Mouse (Mus musculus): ENCODE data around the gene Tpt1. TPM values are rescaled to one million over a fixed set of nuclear protein-coding genes. Genes with fewer than 3 reads are reported as not detected.
"Not testable (repeated sequence)": the region's sequence is repeated elsewhere in the genome, so short reads cannot be mapped to it uniquely, and the experiment has no call there.

The Tpt1 gene
- polyA plus RNA-seq, 1 experiment = 5,697 TPM

DNA sequence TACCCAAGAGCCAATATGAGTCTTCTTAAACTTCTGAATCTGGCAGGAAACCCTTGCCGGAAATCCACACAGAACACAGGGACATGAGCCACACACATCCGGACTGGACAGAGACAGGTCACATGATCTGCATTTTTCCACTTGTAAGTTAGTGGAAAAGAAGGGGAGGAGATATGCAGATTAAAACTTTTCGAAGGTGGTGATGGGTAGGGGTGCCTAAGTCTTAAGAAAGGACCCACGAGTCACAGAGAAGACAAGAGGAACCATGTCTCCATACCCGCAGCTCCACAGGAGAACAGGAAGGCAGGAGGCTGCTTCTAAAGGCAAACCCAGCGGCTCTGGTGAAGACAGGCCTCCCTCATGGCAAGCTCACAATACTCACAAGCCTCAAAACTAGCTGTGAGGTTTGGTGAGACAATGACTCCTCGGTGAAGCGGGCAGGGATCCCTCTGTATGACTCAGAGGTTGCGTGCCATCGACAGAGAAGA lies 10.6 kb upstream of the Tpt1 start:
- H3ac ChIP-seq (ENCODE audit: control insufficient read depth, insufficient read length, low read depth) = peak overlapping the region; percentile 92
- TF ChIP-seq USF1 (IDR thresholded peaks at IDR 0.05; ENCODE audit: low read depth) = peak; percentile 99
- TF ChIP-seq MYOG (IDR thresholded peaks at IDR 0.05; ENCODE audit: control insufficient read depth, extremely low read depth, insufficient read length) = no peak
- no peak for TF ChIP-seq MYOD1 (IDR thresholded peaks at IDR 0.05; ENCODE audit: control insufficient read depth, insufficient read length, low read depth)
- TF ChIP-seq MAX (IDR thresholded peaks at IDR 0.05) = peak; percentile 58
- no peaks in the 10 kb centered on the region for H3K27me3 ChIP-seq (ENCODE audit: control insufficient read depth, insufficient read depth, insufficient read length)
- peak overlapping the region; percentile 39 for H3K4me3 ChIP-seq (ENCODE audit: insufficient read depth, poor library complexity, severe bottlenecking)
- peaks cover 27% of the 10 kb centered on the region for H3K79me2 ChIP-seq (ENCODE audit: control insufficient read depth, insufficient read depth)
- H3K36me3 ChIP-seq (ENCODE audit: control insufficient read depth, insufficient read depth) = no peaks in the 10 kb centered on the region
- peaks cover 6% of the 10 kb centered on the region for H3K79me3 ChIP-seq (ENCODE audit: low read depth)

DNA sequence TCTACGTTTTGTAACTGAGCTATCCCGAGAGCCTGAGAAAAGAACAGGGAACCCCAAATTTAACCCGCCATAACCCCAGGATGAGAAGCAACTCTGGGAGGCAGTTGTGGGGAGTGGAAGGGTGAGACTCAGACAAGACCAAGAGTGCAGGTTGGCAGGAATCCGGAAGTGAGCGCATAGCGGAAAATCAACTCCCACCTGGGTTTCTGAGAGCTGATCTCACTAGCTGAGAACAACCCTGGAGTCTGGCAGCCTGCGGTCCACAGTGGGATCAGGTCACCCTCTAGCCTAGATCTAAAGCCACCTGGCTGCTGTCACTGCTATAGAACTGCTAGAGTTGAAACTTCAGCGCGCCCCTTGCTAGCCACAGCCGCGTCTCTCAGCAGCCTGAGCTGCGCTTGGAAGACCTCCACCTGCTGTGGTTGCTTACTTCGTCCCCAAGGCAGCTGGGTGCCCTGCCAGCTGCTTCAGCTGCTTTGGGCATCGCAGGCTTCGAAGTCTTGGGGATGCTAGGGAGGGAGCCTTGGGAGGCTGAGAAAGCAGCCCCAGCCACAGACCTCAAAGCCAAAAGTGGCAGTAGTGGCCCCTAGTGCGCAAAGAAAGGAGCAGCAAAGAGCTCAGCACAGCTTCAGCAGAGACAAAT lies 10.0 kb upstream of the Tpt1 start:
- Histone ChIP-seq H3K79me2 (ENCODE audit: control insufficient read depth, insufficient read depth) (peaks cover 27% of the 10 kb centered on the region), H3ac (ENCODE audit: control insufficient read depth, insufficient read length, low read depth) (peak overlapping the region; percentile 92), H3K27me3 (ENCODE audit: control insufficient read depth, insufficient read depth, insufficient read length) (no peaks in the 10 kb centered on the region), H3K36me3 (ENCODE audit: control insufficient read depth, insufficient read depth) (no peaks in the 10 kb centered on the region), H3K4me3 (ENCODE audit: insufficient read depth, poor library complexity, severe bottlenecking) (peak overlapping the region; percentile 39), H3K79me3 (ENCODE audit: low read depth) (peaks cover 6% of the 10 kb centered on the region)
- peak; percentile 75 for TF ChIP-seq MYOD1 (IDR thresholded peaks at IDR 0.05; ENCODE audit: control insufficient read depth, insufficient read length, low read depth)
- TF ChIP-seq CEBPB (IDR thresholded peaks at IDR 0.05; ENCODE audit: low read depth) = no peak

DNA sequence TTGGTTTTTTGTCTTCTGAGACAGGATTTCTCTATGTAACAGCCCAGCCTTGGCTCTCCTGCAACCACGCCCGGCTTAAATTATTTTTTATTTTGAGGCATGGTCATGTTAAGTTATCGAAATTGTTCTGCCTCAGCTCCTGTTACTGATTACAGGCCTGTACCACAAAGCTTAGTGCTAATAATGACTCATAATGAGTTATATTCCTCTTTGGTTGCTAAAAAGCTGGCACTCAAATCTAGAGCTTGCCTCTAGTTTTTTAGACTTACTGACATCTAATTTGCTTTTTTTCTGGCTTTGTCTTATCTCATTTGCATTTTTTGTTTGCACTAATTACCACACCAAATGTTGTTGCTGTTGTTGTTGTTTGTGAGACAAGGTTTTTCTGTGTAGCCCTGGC lies 8.3 kb upstream of the Tpt1 start:
- Histone ChIP-seq H3K27me3 (ENCODE audit: control insufficient read depth, insufficient read depth, insufficient read length) (no peaks in the 10 kb centered on the region), H3K36me3 (ENCODE audit: control insufficient read depth, insufficient read depth) (no peaks in the 10 kb centered on the region), H3K79me2 (ENCODE audit: control insufficient read depth, insufficient read depth) (peaks cover 27% of the 10 kb centered on the region), H3K79me3 (ENCODE audit: low read depth) (peaks cover 6% of the 10 kb centered on the region), H3K4me3 (ENCODE audit: insufficient read depth, poor library complexity, severe bottlenecking) (no peak overlapping the region), H3ac (ENCODE audit: control insufficient read depth, insufficient read length, low read depth) (no peak overlapping the region)
- no peak for TF ChIP-seq MYOD1 (IDR thresholded peaks at IDR 0.05; ENCODE audit: control insufficient read depth, insufficient read length, low read depth)
- TF ChIP-seq CTCF (IDR thresholded peaks at IDR 0.05; ENCODE audit: control insufficient read depth, insufficient read depth, insufficient read length) = no peak
- TF ChIP-seq USF1 (IDR thresholded peaks at IDR 0.05; ENCODE audit: low read depth) = no peak
- no peak for TF ChIP-seq MAX (IDR thresholded peaks at IDR 0.05)
- no peak for TF ChIP-seq MYOG (IDR thresholded peaks at IDR 0.05; ENCODE audit: control insufficient read depth, extremely low read depth, insufficient read length)
- peak; percentile 26 for TF ChIP-seq FOSL1 (IDR thresholded peaks at IDR 0.05; ENCODE audit: insufficient read depth, low read length, poor library complexity, severe bottlenecking)

DNA sequence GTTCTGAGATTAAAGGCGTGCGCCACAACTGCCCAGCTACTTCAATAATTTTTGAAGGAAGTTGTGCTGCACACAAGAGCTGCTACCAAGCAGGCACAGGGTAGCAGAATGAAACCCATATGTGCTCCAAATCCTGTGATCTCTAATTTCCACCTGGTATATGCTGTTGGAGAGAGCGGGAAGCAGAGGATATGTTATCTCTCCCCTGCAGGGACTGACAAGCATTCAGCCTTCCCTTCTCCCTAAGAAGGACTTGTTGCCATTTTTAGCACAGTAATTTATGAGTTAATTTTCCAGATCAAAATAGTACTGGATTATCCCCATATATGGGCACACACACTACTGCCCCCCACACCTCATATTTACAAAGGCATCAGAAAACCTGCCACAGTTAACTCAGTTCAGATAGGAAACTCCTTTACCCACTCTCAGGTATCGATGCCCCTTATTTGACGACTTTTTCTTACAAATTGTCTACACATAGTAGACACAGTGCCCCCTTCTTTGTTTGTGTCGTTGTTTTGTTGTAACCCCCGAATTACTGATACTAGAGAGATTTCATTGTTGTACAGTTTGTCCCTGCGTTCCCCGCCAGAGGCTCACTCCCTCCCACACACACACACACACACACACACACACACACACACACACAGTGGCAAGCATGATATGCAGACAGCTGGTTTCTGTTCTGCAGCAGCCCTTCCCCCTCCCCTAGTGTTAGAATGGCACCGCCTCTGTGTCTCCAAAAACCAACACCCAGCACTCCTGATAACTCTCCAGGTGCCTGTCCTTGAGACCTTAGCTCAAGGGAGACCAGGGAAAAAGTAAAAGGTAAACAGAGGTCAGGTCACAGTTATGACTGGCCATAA lies 7.6 kb upstream of the Tpt1 start:
- H3K36me3 ChIP-seq (ENCODE audit: control insufficient read depth, insufficient read depth) = no peaks in the 10 kb centered on the region
- no peak overlapping the region for H3ac ChIP-seq (ENCODE audit: control insufficient read depth, insufficient read length, low read depth)
- peak; percentile 51 for TF ChIP-seq MYOD1 (IDR thresholded peaks at IDR 0.05; ENCODE audit: control insufficient read depth, insufficient read length, low read depth)
- TF ChIP-seq USF1 (IDR thresholded peaks at IDR 0.05; ENCODE audit: low read depth) = no peak
- no peak for TF ChIP-seq MAX (IDR thresholded peaks at IDR 0.05)
- no peak overlapping the region for H3K4me3 ChIP-seq (ENCODE audit: insufficient read depth, poor library complexity, severe bottlenecking)
- peaks cover 20% of the 10 kb centered on the region for H3K79me2 ChIP-seq (ENCODE audit: control insufficient read depth, insufficient read depth)
- H3K79me3 ChIP-seq (ENCODE audit: low read depth) = peaks cover 6% of the 10 kb centered on the region
- no peaks in the 10 kb centered on the region for H3K27me3 ChIP-seq (ENCODE audit: control insufficient read depth, insufficient read depth, insufficient read length)

DNA sequence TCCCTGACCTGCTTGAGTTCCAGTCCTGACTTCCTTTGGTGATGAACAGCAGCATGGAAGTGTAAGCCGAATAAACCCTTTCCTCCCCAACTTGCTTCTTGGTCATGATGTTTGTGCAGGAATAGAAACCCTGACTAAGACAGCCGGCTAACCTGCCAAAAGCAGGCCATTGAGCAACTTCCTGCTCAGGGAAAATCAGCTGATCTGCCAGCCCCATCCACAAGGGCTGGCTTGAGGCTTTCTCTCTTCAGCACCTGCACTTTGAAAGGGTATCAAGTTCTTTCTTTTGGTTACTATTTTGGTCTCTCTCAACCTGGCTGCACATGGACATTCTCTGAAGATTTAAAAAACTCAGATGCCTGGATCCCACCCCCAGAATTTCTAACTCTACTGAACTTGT lies 3.1 kb upstream of the Tpt1 start:
- H3K79me3 ChIP-seq (ENCODE audit: low read depth) = peaks cover 14% of the 10 kb centered on the region
- peak; percentile 70 for TF ChIP-seq CEBPB (IDR thresholded peaks at IDR 0.05; ENCODE audit: low read depth)
- not testable (repeated sequence) for H3ac ChIP-seq (ENCODE audit: control insufficient read depth, insufficient read length, low read depth); H3K27me3 ChIP-seq (ENCODE audit: control insufficient read depth, insufficient read depth, insufficient read length); H3K4me3 ChIP-seq (ENCODE audit: insufficient read depth, poor library complexity, severe bottlenecking)
- peaks cover 27% of the 10 kb centered on the region for H3K79me2 ChIP-seq (ENCODE audit: control insufficient read depth, insufficient read depth)
- peaks cover 11% of the 10 kb centered on the region for H3K36me3 ChIP-seq (ENCODE audit: control insufficient read depth, insufficient read depth)

DNA sequence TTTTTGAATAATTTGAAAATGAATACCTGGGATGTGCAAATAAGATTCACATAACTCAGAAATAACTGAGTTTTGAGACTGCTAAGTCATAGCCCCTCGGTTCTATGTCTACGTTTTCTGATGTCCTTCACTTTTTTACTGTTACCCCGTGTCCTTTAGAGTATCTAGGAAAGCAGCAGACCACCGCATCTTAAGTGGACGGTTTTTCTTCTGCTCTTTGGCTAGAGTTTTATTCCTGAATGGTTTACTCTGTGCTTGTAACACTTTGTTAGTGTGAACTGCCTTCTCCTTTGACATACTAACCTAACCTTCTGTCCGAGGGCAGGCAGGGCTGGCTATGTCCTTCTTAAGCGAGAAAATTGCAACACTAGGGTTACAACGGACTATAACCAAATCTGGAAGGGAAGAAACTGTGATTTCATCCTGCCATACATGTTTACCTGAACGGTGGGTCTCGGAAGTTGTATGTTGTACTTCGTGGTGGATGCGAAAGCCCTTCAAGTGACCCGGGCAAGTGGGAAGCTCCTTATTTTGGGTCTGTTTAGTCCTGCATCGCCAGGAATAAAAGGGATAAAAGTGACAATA lies 690 bp upstream of the Tpt1 start:
- Histone ChIP-seq H3ac (ENCODE audit: control insufficient read depth, insufficient read length, low read depth) (peak overlapping the region; percentile 94), H3K4me3 (ENCODE audit: insufficient read depth, poor library complexity, severe bottlenecking) (peak overlapping the region; percentile 82), H3K79me3 (ENCODE audit: low read depth) (peaks cover 38% of the 10 kb centered on the region), H3K27me3 (ENCODE audit: control insufficient read depth, insufficient read depth, insufficient read length) (no peaks in the 10 kb centered on the region), H3K79me2 (ENCODE audit: control insufficient read depth, insufficient read depth) (peaks cover 51% of the 10 kb centered on the region), H3K36me3 (ENCODE audit: control insufficient read depth, insufficient read depth) (peaks cover 36% of the 10 kb centered on the region)
- no peak for TF ChIP-seq CEBPB (IDR thresholded peaks at IDR 0.05; ENCODE audit: low read depth)
- TF ChIP-seq FOSL1 (IDR thresholded peaks at IDR 0.05; ENCODE audit: insufficient read depth, low read length, poor library complexity, severe bottlenecking) = no peak
- no peak for TF ChIP-seq MYOG (IDR thresholded peaks at IDR 0.05; ENCODE audit: control insufficient read depth, extremely low read depth, insufficient read length)
- TF ChIP-seq MAX (IDR thresholded peaks at IDR 0.05) = no peak
- TF ChIP-seq USF1 (IDR thresholded peaks at IDR 0.05; ENCODE audit: low read depth) = no peak
- no peak for TF ChIP-seq MYOD1 (IDR thresholded peaks at IDR 0.05; ENCODE audit: control insufficient read depth, insufficient read length, low read depth)
- TF ChIP-seq CTCF (IDR thresholded peaks at IDR 0.05; ENCODE audit: control insufficient read depth, insufficient read depth, insufficient read length) = no peak

Measured in C2C12 (cell line).